Mouse (Mus musculus) layer of hippocampus, postnatal 25 days (tissue): ENCODE results near the gene Prkce. TPM values are rescaled to one million over a fixed set of nuclear protein-coding genes. Genes with fewer than 3 reads are reported as not detected.

Source experiments
- DNase-seq, 2 experiments: peaks; one replicate each; pipeline ENCODE4 v3.0.0; 2022; ENCODE audit warnings: mixed read lengths in 2 of 2, low spot score in 1 of 2; ENCODE audit errors: extremely low spot score in 1 of 2
- total RNA-seq, 2 experiments: library from RNA; stranded (reverse); gene quantifications; 2 replicates each; pipeline ENCODE4 v1.2.3; 2021

Gene Prkce
- total RNA-seq, 2 experiments from 2014 or later: 388 to 432 TPM

- no peak for DNase-seq
Observed at GRCm38 (mm10) chr17:86529003-86529402, 361.4 kb downstream of the Prkce start.

DNA sequence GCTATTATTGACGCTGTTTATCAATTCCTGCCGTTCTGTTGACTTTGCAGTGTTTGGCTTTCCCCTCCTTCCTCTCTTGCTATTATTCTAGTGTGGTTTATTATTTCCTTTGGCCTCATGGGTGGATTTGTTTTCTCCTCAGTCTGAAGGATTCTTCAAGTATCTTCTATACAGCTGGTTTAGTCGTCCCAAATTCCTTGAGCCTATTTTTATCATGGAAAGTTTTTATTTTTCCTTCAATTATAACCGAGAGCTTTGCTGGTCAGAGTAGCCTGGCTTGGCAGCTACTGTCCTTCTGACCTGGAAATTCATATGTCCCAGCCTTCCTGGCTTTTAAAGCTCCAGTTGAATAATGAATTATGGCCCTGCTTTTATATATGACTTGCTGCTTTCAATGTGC is 361.8 kb downstream of the Prkce start:
- DNase-seq: no peak

DNA sequence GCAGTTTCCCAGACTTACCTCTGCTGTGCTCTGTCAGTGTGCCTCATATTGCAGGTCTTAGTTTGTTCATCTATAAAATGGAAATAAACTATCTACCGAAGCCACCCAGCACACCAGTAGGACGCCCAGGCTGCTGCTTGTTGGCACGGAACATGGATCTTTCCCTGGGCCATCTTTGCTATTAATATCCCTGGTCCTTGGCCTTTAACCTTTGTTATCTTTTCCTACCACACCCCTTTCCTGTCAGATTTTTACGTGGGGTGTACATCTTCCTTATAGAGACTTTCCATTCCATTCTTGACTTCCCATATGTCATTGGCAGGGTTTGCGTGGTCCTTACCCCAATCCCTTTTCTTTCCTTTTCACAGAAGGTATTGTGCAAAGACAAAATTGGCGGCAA is 363.6 kb downstream of the Prkce start:
- no peak for DNase-seq

DNA sequence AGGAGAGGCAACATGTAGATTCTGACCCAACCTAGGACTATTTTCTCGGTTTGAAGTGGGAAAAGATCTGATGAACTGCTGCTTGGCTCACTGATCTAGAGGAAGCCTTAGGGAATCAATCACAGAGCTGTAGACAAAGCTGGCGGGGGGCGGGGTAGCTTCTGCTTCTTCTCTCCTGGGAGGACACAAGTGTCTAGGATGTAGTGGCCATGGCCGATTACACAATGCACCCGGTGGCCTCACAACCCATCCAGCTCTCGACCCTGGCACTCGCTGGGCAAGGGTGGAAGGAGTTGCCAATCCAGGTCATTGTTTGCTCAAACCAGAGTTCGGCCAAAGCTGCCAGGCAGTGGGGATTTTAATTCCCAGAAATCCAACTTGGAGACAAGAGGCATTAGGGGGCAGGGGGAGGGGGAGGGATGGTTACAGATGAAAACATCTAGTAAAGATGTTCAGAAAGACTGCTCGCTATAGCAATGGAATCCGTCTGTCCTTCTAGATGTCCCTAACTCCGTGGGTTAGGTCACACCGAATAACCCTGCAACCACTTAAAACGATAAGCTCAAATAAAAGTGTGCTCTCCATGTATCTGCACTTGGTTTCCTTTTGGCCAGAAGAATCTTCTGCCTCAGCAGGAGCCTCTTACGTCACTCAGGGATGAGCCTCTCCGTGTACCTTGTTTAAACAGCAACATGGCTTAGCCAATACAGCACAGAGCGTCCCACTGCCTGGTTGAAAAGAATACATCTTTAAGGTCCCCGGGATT is 365.4 kb downstream of the Prkce start:
- no peak for DNase-seq

DNA sequence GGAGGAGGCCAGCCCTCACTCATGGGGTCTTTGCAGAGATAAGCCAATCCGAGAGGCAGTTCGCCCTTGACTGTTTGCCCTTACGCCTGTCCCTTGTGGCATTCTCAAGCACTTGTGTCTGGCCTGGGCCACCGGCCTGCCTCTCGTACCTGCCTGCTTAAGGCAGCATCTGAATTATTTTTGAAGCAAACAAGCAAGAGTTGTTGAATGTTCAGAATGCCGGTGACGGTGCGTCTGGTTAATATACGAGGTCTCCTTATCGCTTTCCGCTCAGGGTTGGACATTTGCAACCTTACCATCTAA is 365.9 kb downstream of the Prkce start:
- no peak for DNase-seq

- no peak for DNase-seq
Observed at GRCm38 (mm10) chr17:86535096-86535495, 367.5 kb downstream of the Prkce start.

GRCm38 (mm10) chr17:86535827-86536656 is 368.5 kb downstream of the Prkce start:
- peak; percentile 47 to 79 for DNase-seq

DNA sequence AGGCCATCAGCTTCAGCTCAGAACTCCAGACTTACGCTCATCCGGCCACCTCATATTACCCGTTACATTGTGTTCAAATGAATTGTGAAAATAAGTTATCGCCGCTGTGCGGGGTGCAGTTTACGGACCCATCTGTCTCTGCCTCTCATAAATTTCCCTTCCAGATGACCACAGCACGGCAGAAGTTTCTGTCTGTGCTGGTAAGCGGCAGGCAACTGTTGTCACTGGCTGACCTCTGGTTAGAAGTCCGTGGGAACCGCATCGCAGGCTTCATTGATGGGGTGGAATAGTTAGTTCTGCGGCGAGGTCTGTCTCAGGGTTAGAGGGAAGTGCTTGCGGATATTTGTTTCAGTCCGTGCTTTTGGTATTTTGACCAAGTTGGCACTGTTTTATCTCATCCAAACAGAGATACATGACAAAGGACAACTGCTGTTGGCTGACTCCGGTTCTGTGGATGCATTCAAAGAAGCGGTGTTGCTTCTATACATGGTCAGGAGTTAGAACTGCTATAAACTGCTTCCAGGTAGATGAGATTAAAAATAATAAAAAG is 372.4 kb downstream of the Prkce start:
- no peak for DNase-seq

DNA sequence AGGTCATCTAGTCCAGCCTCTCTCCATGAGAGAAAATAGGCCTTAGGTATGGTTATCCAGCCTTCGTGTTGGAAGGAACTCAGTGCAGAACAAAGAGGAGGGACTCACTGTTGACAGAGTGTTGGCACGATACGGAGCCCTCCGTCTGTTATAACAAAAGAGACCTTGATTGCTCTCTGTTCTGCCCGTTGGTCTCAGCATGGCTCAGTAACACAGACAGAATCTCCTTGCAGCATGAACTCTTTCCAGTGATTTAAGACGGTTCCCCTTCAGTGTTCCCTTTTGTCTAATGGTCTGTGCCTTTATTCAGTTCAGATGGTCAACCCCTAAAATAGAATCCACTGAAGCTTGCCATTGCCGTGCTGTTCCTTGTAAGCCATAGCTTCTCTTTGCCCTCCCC is 378.9 kb downstream of the Prkce start:
- no peak for DNase-seq

- no peak for DNase-seq
Observed at GRCm38 (mm10) chr17:86549128-86549527, 381.5 kb downstream of the Prkce start.

GRCm38 (mm10) chr17:86551561-86551960 is 384.0 kb downstream of the Prkce start:
- DNase-seq: no peak

- no peak for DNase-seq
Observed at GRCm38 (mm10) chr17:86551995-86552394, 384.4 kb downstream of the Prkce start.

- DNase-seq: no peak
Observed at GRCm38 (mm10) chr17:86559206-86559891, 391.8 kb downstream of the Prkce start.

DNA sequence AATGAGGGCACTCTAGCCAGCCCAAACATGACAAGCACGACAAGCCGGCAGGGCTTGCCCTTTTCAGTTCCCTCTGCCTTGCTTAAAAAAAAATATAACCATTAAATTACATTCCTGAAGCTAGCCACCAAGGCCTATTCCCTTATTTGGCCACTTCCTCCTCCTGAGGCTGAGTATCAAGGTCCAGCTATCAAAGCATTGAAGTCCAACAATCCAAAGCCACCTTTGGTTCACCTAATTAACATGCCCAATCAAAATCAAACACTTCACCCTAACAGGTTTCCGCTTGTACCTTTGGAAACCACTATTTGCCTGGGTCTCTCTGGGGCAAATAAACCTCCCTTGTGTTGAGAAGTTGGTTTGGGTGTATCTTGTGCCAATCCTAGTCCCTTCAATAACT is 392.9 kb downstream of the Prkce start:
- no peak for DNase-seq

DNA sequence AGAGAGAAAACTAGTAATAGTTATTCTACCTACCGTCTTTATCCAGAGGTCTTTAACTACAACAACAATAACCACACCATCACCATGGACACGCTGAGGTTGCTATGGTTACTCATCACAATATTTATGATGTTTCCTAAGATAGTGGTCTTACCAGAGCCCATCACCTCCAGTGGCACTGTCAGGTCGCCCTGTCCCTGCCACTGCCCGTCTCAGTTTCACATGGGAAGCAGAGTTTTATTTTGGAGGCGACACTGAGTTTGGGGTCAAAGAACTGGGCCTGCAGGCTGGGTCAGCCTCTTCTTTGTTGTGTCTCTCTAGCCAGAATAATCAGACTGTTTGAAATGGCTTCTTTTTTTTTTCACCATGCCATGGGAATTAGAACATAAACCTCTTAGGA is 402.9 kb downstream of the Prkce start:
- no peak for DNase-seq

- DNase-seq: no peak
Observed at GRCm38 (mm10) chr17:86571266-86571665, 403.7 kb downstream of the Prkce start.

- DNase-seq: no peak
Observed at GRCm38 (mm10) chr17:86572136-86572535, 404.6 kb downstream of the Prkce start.

DNA sequence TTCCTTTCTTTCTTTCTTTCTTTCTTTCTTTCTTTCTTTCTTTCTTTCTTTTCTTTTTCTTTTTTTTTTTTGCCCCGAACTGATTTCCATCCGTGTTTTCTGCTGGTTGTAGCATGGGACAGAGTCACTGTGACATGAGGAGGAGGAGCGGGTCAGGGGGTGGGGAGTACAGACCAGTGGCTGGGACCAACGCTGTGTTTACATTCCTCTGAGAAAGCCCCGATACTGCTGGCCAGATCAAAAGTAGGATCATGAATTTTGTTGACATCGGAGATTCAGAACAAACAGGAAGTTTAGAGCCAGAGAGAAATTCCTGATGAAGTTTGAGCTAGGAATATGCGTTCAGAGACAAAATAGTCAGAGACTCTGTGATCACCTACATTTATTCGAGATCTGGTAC is 405.0 kb downstream of the Prkce start:
- DNase-seq: no peak

GRCm38 (mm10) chr17:86573596-86574248 is 406.1 kb downstream of the Prkce start:
- DNase-seq: no peak

- DNase-seq: no peak
Observed at GRCm38 (mm10) chr17:86580724-86581123, 413.1 kb downstream of the Prkce start.

DNA sequence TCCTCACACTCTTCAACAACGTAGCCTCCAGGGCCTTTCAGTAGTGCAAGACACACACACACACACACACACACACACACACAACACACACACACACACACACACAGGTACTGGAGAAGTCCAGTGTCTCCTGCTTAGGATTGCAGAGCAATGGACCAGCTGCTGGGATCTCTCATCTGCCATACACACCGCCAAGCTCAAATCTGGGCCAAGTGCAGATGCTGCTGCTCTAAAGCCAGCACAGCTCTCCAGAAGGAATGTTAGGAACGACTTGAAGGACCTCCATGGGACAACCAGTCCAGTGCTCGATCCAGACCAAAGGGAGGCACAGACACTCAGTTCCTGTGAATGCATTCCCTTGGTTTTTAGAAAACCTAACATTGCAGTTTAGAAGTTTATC is 414.8 kb downstream of the Prkce start:
- DNase-seq: no peak
